Mouse (Mus musculus) erythroid progenitor cell, adult 5-6 weeks (primary cell): ENCODE measurements around the gene Fam92a. TPM values are rescaled to one million over a fixed set of nuclear protein-coding genes. Genes with fewer than 3 reads are reported as not detected.
"Not testable (repeated sequence)": the region's sequence is repeated elsewhere in the genome, so short reads cannot be mapped to it uniquely, and the experiment has no call there.

Experiments
- ATAC-seq: replicated peaks from 2 replicates; pipeline ENCODE4 v1.8.0; 2016; ENCODE audit warnings: moderate number of reproducible peaks, mild to moderate bottlenecking, moderate TSS enrichment, inconsistent platforms; ENCODE audit not compliant: poor library complexity, low FRiP score, severe bottlenecking
- total RNA-seq, 2 experiments: library from RNA; stranded (forward) in 1 of 2; stranded (reverse) in 1 of 2; fragments of 150-400 nt in 1 of 2; fragments of 186-747, 209-891 nt in 1 of 2; gene quantifications; 2 replicates each; pipeline versions ENCODE4 v1.2.3 to v1.2.4; 2015 to 2017; ENCODE audit warnings: low replicate concordance in 2 of 2

Gene Fam92a
- total RNA-seq (2015; ENCODE audit: low replicate concordance) (39.4 TPM in 1 of 2 replicates, not detected in the other), total RNA-seq (2017; ENCODE audit: low replicate concordance) (6.8 TPM in 1 of 2 replicates, not detected in the other)

DNA sequence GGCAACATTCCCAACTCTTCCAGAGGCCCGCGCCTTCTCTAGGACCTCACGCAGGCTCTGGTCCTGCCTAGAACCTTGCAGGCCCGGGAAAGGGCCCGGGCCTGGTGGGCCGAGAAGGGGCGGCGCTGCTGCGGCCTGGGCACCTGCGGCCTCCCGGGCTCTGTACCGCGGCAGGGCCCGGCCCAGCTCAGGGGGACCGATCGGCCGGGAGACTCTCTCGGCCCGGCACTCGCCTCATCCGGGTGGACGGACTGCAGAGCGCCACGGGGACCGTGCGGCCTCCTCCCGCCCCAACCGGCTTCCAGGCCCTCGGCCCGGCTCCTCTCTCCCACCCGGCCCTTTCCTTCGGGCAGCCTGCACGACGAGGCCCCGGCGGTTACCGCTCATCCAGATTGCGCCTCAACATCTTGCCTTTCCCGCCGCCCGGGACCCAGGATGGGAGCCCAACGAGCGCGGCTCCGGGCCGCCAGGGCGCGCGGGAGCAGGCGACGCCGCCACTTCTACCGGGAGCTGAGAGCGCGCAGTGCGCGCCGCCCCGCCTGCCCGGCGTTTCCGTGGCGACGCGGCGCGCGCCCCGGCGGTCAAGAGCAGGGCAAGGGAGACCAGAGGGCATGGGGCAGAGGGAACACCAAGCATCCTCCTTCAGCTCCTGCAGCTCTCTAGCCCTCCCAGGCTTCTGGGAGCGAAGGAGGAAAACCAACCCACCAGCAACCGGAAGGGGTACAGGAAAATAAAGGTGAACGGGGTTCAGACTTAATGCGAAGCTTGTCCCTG, at the start of gene Fam92a:
Gene Fam92a (minus strand): TSS at position 698 of the 774 bp plus-strand sequence.
- ATAC-seq, result no peak

DNA sequence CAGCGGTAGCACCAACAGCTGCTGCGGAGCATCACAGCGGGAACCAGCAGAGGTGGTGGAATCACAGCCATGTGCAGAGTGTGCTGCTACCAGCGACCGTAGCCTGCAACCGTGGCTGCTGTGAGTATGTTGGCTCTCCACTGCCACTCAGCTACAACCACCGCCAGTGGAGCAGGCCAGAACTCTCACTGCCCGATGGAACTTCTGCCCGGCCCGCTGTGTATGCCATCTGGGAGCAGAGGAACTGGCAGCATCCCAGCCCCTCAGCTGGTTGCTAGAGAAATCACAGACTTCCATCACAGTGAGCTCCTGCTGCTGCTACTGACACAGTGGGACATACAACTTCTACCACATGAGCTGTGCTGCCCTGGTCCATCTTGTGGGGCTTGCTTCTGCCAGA, 7.2 kb upstream of the Fam92a start:
- no peak for ATAC-seq

DNA sequence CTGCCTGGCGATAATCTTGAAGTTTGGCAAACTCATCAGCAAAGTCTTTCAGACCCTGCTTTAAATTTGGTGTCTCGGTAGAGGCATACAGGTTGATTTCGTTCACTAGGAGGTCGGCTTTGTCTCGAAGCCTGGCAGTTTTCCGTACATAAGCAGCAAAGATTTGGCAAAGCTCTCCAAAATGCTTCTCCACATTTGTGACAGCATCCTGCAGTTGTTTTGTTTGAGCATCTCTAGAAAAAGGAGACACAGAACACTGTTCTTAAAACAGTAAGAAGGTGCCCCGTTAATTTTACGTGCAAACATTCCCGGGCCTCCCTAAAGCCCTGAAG, 863 bp downstream of the Fam92a start:
- no peak for ATAC-seq

DNA sequence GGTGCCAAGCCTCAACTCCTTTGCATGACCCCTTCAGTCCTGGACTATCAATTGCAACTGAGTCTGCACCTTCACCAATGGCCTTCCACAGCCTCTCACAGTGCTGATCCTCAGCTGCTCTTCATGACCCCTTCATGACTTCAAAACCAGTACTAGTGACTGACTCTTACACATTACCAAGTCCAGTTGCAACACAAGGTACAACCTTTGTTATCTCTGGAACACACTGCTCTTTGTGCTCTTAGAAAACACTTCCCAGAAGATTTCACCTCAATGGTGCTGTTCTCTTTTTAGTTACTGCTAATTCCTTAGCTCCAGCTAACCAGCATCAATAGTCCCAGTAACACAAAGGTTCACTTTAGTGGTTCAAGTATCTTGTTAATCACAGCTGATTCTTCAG, 24.2 kb downstream of the Fam92a start:
- ATAC-seq, result no peak

DNA sequence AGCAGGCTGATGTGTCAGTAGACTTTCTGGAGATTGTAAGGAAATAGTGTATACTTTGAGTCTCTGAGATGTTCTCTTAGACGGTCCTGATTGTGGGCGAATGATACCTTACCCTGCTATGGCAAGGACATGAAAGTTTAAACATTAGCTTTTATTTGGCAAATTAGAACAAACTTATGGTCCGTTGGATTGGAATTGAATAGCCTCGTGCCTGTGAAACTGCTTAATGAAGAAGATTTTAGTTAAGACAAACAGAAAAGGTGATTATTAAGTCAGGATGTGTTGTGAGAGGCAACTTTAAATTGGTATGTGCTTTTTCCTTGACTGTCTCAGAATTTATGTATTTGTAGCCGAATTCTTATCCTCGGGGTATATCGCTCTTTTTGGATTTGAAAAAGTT, 30.3 kb downstream of the Fam92a start:
- not testable (repeated sequence) for ATAC-seq

DNA sequence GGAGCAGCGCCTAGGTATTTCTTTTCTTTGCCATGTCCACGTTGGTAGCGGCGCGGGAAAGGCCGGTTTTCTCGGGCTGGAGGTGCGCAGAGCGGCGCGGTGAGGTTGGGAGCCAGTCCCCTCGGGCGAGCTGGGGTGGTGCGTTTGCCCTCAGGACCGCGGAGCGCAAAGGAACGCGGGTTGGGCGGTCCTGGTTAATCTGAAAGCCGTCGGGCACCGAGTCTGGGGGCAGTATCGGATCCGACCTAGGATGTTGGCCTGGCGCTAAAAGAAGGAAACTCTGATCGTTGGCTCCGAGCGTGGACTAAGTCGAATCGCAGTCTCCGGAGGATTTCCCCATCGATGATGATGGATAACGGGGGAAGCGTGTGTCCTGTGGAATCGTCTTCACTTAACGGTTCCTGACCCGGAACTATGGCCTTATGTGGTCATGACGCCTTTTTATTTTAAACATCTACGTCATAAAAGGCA, 31.2 kb downstream of the Fam92a start:
- ATAC-seq, result peak; percentile 95

DNA sequence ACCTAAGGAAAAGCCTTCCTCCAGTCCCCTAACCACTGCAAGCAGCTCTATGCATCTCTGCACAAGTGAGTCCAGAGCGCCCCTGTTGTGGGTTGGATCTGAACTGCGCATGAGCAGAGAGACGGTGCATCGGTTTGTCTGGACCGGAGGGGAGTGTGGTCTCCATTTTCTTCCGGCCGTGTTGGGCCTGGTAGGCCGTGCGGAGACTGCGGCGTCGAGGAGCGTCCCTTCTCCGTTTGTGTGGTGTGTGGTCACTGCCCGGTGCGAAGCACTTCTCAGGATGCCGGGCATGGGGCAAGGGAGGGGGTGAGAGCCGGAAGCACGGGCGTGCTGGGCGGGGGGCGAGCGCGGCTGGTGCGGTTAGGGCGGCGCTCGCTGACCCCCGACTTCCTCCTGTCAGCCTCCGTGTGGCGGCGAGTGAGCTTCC, 31.7 kb downstream of the Fam92a start, which contains the start of gene Rbm12b1:
Gene Rbm12b1 (plus strand): TSS at position 124 of the 427 bp plus-strand sequence.
- peak; percentile 73 for ATAC-seq

Other genes with a start within 250 kb of the Fam92a start
- not detected in 2 replicates for gene Gm10604, start 190.8 kb downstream of the Fam92a start, total RNA-seq (2015; ENCODE audit: low replicate concordance)
- gene Gm10604, start 190.8 kb downstream of the Fam92a start, total RNA-seq (2017; ENCODE audit: low replicate concordance), result not detected in 2 replicates
- 7.2 and 10.5 TPM in 2 replicates for gene Rbm12b2, start 82.6 kb downstream of the Fam92a start, total RNA-seq (2015; ENCODE audit: low replicate concordance)
- gene Rbm12b2, start 82.6 kb downstream of the Fam92a start, total RNA-seq (2017; ENCODE audit: low replicate concordance), result 9.1 and 22.2 TPM in 2 replicates
- 2.1 TPM in 1 of 2 replicates, not detected in the other for gene Rbm12b1, start 31.8 kb downstream of the Fam92a start, total RNA-seq (2015; ENCODE audit: low replicate concordance)
- gene Rbm12b1, start 31.8 kb downstream of the Fam92a start, total RNA-seq (2017; ENCODE audit: low replicate concordance), result 0.64 and 2.6 TPM in 2 replicates